In genomic region chr16:35587046-35587779, GRCm38 (mm10) we compare ENCODE assay signal across 10 mouse cellular contexts. TPM values are rescaled to one million over a fixed set of nuclear protein-coding genes. Genes with fewer than 3 reads are reported as not detected.
DNase-seq lines count a peak whose midpoint lies in the region; ATAC-seq and TF ChIP-seq lines count a peak whose summit lies in the region.
"Had no signal": no experiment of that assay in that cellular context is flagged by ENCODE, and none has a peak within 500 bp of the region (broad histone marks: within the 10 kb centered on the region; RNA-seq: fewer than 3 reads in every experiment).

No protein-coding gene starts in this region.

- no peak for TF ChIP-seq CTCF in stomach, postnatal 0 days (IDR thresholded peaks at IDR 0.05; ENCODE audit: low read depth)

- DNase-seq in frontal cortex, postnatal 14 days (ENCODE audit: low spot score in 2 of 2): no peak
- DNase-seq in neural tube, embryonic 11.5 days (ENCODE audit: low spot score): no peak
- no peak for DNase-seq in neural tube, embryonic 10.5 days (ENCODE audit: extremely low spot score, low spot score)
- DNase-seq in stomach, postnatal 0 days (ENCODE audit: low spot score): no peak
- DNase-seq in left cerebral cortex, adult 11 months (ENCODE audit: low spot score): no peak
- DNase-seq in urinary bladder, postnatal 36 days (ENCODE audit: low spot score in 2 of 2): no peak
- DNase-seq: kidney, postnatal 14 days; liver, embryonic 13.5 days had no signal

- WGBS in neural tube, embryonic 11.5 days: 52% methylated on average over 8 of the region's 8 CpGs
- 73% methylated on average over 8 of the region's 8 CpGs for WGBS in limb, embryonic 12.5 days
- 73% methylated on average over 8 of the region's 8 CpGs for WGBS in stomach, postnatal 0 days

- H3K36me3 ChIP-seq in neural tube, embryonic 11.5 days (ENCODE audit: control insufficient read depth, insufficient read depth, low read length): no peaks in the 10 kb centered on the region
- no peaks in the 10 kb centered on the region for H3K36me3 ChIP-seq in limb, embryonic 12.5 days
- no peaks in the 10 kb centered on the region for H3K36me3 ChIP-seq in stomach, postnatal 0 days (ENCODE audit: control insufficient read depth, insufficient read depth, low read length)
- H3K36me3 ChIP-seq: liver, embryonic 13.5 days had no signal

- H3K27ac ChIP-seq in neural tube, embryonic 11.5 days (ENCODE audit: low read depth, low read length): peak overlapping the region; percentile 82
- no peak overlapping the region for H3K27ac ChIP-seq in limb, embryonic 12.5 days
- H3K27ac ChIP-seq in stomach, postnatal 0 days (replicated peaks): no peak overlapping the region
- H3K27ac ChIP-seq: liver, embryonic 13.5 days had no signal

- ATAC-seq in frontal cortex, adult (ENCODE audit: low TSS enrichment): 0 out of 2 replicates have a peak, but pooled peaks have one; percentile 31
- peak; percentile 36 for ATAC-seq in neural tube, embryonic 11.5 days (ENCODE audit: insufficient read depth, low FRiP score, low TSS enrichment)
- ATAC-seq in limb, embryonic 12.5 days (ENCODE audit: insufficient number of reproducible peaks, insufficient read depth, low FRiP score, low TSS enrichment, low read depth): no peak
- ATAC-seq in stomach, postnatal 0 days (ENCODE audit: low FRiP score, low TSS enrichment): no peak

- no peaks in the 10 kb centered on the region for H3K27me3 ChIP-seq in neural tube, embryonic 11.5 days (ENCODE audit: control insufficient read depth, insufficient read depth, low read length)
- H3K27me3 ChIP-seq in limb, embryonic 12.5 days: 0 out of 2 replicates have a peak, but pooled peaks cover 11% of the 10 kb centered on the region
- no peaks in the 10 kb centered on the region for H3K27me3 ChIP-seq in stomach, postnatal 0 days (ENCODE audit: control insufficient read depth, insufficient read depth, low read length)

- peaks cover 54% of the 10 kb centered on the region for H3K4me1 ChIP-seq in neural tube, embryonic 11.5 days (ENCODE audit: control insufficient read depth, insufficient read depth, low read length)
- peaks cover 75% of the 10 kb centered on the region for H3K4me1 ChIP-seq in limb, embryonic 12.5 days (replicated peaks)
- H3K4me1 ChIP-seq in stomach, postnatal 0 days (replicated peaks; ENCODE audit: control insufficient read depth, insufficient read depth): no peaks in the 10 kb centered on the region

- no peak for TF ChIP-seq EP300 in stomach, postnatal 0 days (optimal IDR thresholded peaks at IDR 0.05)

- peak overlapping the region; percentile 50 for H3K9ac ChIP-seq in neural tube, embryonic 11.5 days (ENCODE audit: low read length)
- no peak overlapping the region; the same call in 1 of the 2 replicates for H3K9ac ChIP-seq in limb, embryonic 12.5 days (replicated peaks)
- H3K9ac ChIP-seq in stomach, postnatal 0 days (ENCODE audit: low read length): peak overlapping the region; percentile 18; the same call in 1 of the 2 replicates
- H3K9ac ChIP-seq: liver, embryonic 13.5 days had no signal

- no peak overlapping the region for H3K4me3 ChIP-seq in neural tube, embryonic 11.5 days (ENCODE audit: low read depth, low read length)
- no peak overlapping the region for H3K4me3 ChIP-seq in limb, embryonic 12.5 days (replicated peaks)
- H3K4me3 ChIP-seq in stomach, postnatal 0 days (ENCODE audit: low read depth, low read length): no peak overlapping the region
- H3K4me3 ChIP-seq: liver, embryonic 13.5 days had no signal

- H3K4me2 ChIP-seq in neural tube, embryonic 11.5 days (ENCODE audit: low read depth): peak overlapping the region; percentile 37
- H3K4me2 ChIP-seq in limb, embryonic 12.5 days: peak overlapping the region; percentile 45
- H3K4me2 ChIP-seq in stomach, postnatal 0 days (replicated peaks; ENCODE audit: low read depth): no peak overlapping the region
- H3K4me2 ChIP-seq: liver, embryonic 13.5 days had no signal

- no peaks in the 10 kb centered on the region for H3K9me3 ChIP-seq in neural tube, embryonic 11.5 days (ENCODE audit: control insufficient read depth, low read length)
- H3K9me3 ChIP-seq in limb, embryonic 12.5 days: no peaks in the 10 kb centered on the region
- H3K9me3 ChIP-seq in stomach, postnatal 0 days (ENCODE audit: control insufficient read depth, low read length): no peaks in the 10 kb centered on the region
- H3K9me3 ChIP-seq: liver, embryonic 13.5 days had no signal

RNA-seq across cellular contexts. Expression of gene Sema5b, which starts 46.3 kb away (rescaled TPM):
- 28.1 and 28.9 TPM in 2 replicates for polyA plus RNA-seq in neural tube, embryonic 11.5 days (2014; fragmentation: Nextera tagmentation; extraction: Ambion mirVana)
- polyA plus RNA-seq in limb, embryonic 12.5 days (2016; fragmentation: Nextera tagmentation; extraction: Ambion mirVana): 9.4 and 10.0 TPM in 2 replicates
- polyA plus RNA-seq in stomach, postnatal 0 days (2015; fragmentation: Nextera tagmentation; extraction: Ambion mirVana): 0.56 and 0.70 TPM in 2 replicates

Comparison
In these comparisons a context has a peak if more than half of its experiments do, and no peak if none do; other contexts are left out.
1. ATAC-seq: peak in frontal cortex, adult (single experiment) and neural tube, embryonic 11.5 days (single experiment); none in limb, embryonic 12.5 days (single experiment) and stomach, postnatal 0 days (single experiment).